Comparison of ENCODE assay signal across 9 mouse cellular contexts in genomic region chr3:122509534-122510239, GRCm38 (mm10).
A peak's percentile ranks its signal among the peaks of the same experiment; 100 is the strongest.
DNase-seq lines count a peak whose midpoint lies in the region; ATAC-seq and TF ChIP-seq lines count a peak whose summit lies in the region.
"Had no signal": no experiment of that assay in that cellular context is flagged by ENCODE, and none has a peak within 500 bp of the region (broad histone marks: within the 10 kb centered on the region; RNA-seq: fewer than 3 reads in every experiment).

No protein-coding gene starts in this region.

- H3K36me3 ChIP-seq in heart, postnatal 0 days (replicated peaks; ENCODE audit: control insufficient read depth, insufficient read depth, low read length), result 0 out of 2 replicates have a peak, but pooled peaks cover 5% of the 10 kb centered on the region
- no peaks in the 10 kb centered on the region for H3K36me3 ChIP-seq in liver, embryonic 11.5 days (ENCODE audit: control insufficient read depth, insufficient read depth, low read length)
- H3K36me3 ChIP-seq in midbrain, embryonic 14.5 days (ENCODE audit: control insufficient read depth, insufficient read depth, low read length), result no peaks in the 10 kb centered on the region
- H3K36me3 ChIP-seq: hindbrain, embryonic 15.5 days had no signal

- H3K4me2 ChIP-seq in heart, postnatal 0 days (ENCODE audit: low read depth, low read length), result no peak overlapping the region
- H3K4me2 ChIP-seq in liver, embryonic 11.5 days, result peak overlapping the region; percentile 34
- H3K4me2 ChIP-seq in midbrain, embryonic 14.5 days (ENCODE audit: low read length), result no peak overlapping the region
- H3K4me2 ChIP-seq: hindbrain, embryonic 15.5 days had no signal

- DNase-seq in 3134 (ENCODE audit: extremely low read depth, insufficient read length, low spot score), result peak; percentile 86
- peak; percentile 86 for DNase-seq in adrenal gland, postnatal 10 days
- no peak for DNase-seq in heart, postnatal 0 days (ENCODE audit: low spot score)
- DNase-seq in liver, embryonic 11.5 days (ENCODE audit: low spot score), result no peak
- peak; percentile 75 for DNase-seq in yolk sac, embryonic 10.5 days (ENCODE audit: low spot score)
- no peak for DNase-seq in thymus, postnatal 36 days
- no peak for DNase-seq in midbrain, embryonic 14.5 days
- no peak for DNase-seq in layer of hippocampus, adult 2 months (ENCODE audit: low spot score in 2 of 2)

- H3K27ac ChIP-seq in heart, postnatal 0 days (ENCODE audit: low read depth), result peak overlapping the region; percentile 43
- H3K27ac ChIP-seq in liver, embryonic 11.5 days (ENCODE audit: low read depth, low read length), result peak overlapping the region; percentile 56
- H3K27ac ChIP-seq in midbrain, embryonic 14.5 days (replicated peaks; ENCODE audit: low read depth, low read length), result no peak overlapping the region
- no peak overlapping the region; the same call in 1 of the 2 replicates for H3K27ac ChIP-seq in layer of hippocampus, adult 2 months
- H3K27ac ChIP-seq: hindbrain, embryonic 15.5 days had no signal

- WGBS in heart, postnatal 0 days, result 52% methylated on average over 11 of the region's 11 CpGs
- 50% methylated on average over 11 of the region's 11 CpGs for WGBS in liver, embryonic 11.5 days
- WGBS in midbrain, embryonic 14.5 days, result 88% methylated on average over 11 of the region's 11 CpGs

- no peak overlapping the region for H3K4me3 ChIP-seq in heart, postnatal 0 days (ENCODE audit: low read depth, low read length)
- no peak overlapping the region for H3K4me3 ChIP-seq in liver, embryonic 11.5 days (ENCODE audit: low read depth, low read length)
- no peak overlapping the region for H3K4me3 ChIP-seq in midbrain, embryonic 14.5 days (replicated peaks; ENCODE audit: low read depth, low read length)
- H3K4me3 ChIP-seq in layer of hippocampus, adult 2 months, result no peak overlapping the region
- H3K4me3 ChIP-seq: hindbrain, embryonic 15.5 days had no signal

- no peaks in the 10 kb centered on the region for H3K9me3 ChIP-seq in heart, postnatal 0 days (replicated peaks; ENCODE audit: control insufficient read depth, low read length)
- no peaks in the 10 kb centered on the region for H3K9me3 ChIP-seq in liver, embryonic 11.5 days (ENCODE audit: control insufficient read depth, low read length)
- H3K9me3 ChIP-seq in midbrain, embryonic 14.5 days (ENCODE audit: control insufficient read depth, low read length), result no peaks in the 10 kb centered on the region
- H3K9me3 ChIP-seq: hindbrain, embryonic 15.5 days had no signal

- no peak overlapping the region for H3K9ac ChIP-seq in heart, postnatal 0 days (replicated peaks; ENCODE audit: low read depth, low read length)
- no peak overlapping the region for H3K9ac ChIP-seq in liver, embryonic 11.5 days (ENCODE audit: low read depth, low read length)
- no peak overlapping the region for H3K9ac ChIP-seq in midbrain, embryonic 14.5 days (replicated peaks; ENCODE audit: low read length)
- H3K9ac ChIP-seq: hindbrain, embryonic 15.5 days had no signal

- TF ChIP-seq CTCF in heart, postnatal 0 days (IDR thresholded peaks at IDR 0.05; ENCODE audit: low read depth), result no peak
- no peak for TF ChIP-seq CTCF in layer of hippocampus, adult 2 months (conservative IDR thresholded peaks at IDR 0.05)

- H3K4me1 ChIP-seq in heart, postnatal 0 days (ENCODE audit: control insufficient read depth, insufficient read depth), result peaks cover 15% of the 10 kb centered on the region
- H3K4me1 ChIP-seq in liver, embryonic 11.5 days (replicated peaks; ENCODE audit: control insufficient read depth, insufficient read depth, low read length), result peaks cover 30% of the 10 kb centered on the region
- peaks cover 4% of the 10 kb centered on the region; the same call in 1 of the 2 replicates for H3K4me1 ChIP-seq in midbrain, embryonic 14.5 days (ENCODE audit: control insufficient read depth, insufficient read depth, low read length)

- TF ChIP-seq EP300 in heart, postnatal 0 days (IDR thresholded peaks at IDR 0.05; ENCODE audit: low read depth), result no peak; the same call in 1 of the 2 replicates

- no peaks in the 10 kb centered on the region for H3K27me3 ChIP-seq in heart, postnatal 0 days (ENCODE audit: control insufficient read depth, insufficient read depth, low read length)
- H3K27me3 ChIP-seq in liver, embryonic 11.5 days (replicated peaks; ENCODE audit: control insufficient read depth, insufficient read depth, low read length), result no peaks in the 10 kb centered on the region
- H3K27me3 ChIP-seq in midbrain, embryonic 14.5 days (ENCODE audit: control insufficient read depth, insufficient read depth, low read length), result no peaks in the 10 kb centered on the region
- H3K27me3 ChIP-seq: hindbrain, embryonic 15.5 days had no signal

- ATAC-seq in heart, postnatal 0 days (ENCODE audit: insufficient read depth, low read depth), result peak; percentile 30; the same call in 1 of the 2 replicates
- peak; percentile 19; the same call in 1 of the 2 replicates for ATAC-seq in liver, embryonic 11.5 days (replicated peaks; ENCODE audit: low FRiP score)
- no peak; the same call in 1 of the 2 replicates for ATAC-seq in midbrain, embryonic 14.5 days (ENCODE audit: low FRiP score, low TSS enrichment)

Comparison
In these comparisons a context has a peak if more than half of its experiments do, and no peak if none do; other contexts are left out.
1. DNase-seq: peak in 3134 (single experiment), adrenal gland, postnatal 10 days (single experiment) and yolk sac, embryonic 10.5 days (single experiment); none in heart, postnatal 0 days (single experiment), liver, embryonic 11.5 days (single experiment), thymus, postnatal 36 days (0 of 2), midbrain, embryonic 14.5 days (single experiment) and layer of hippocampus, adult 2 months (0 of 2).
2. H3K27ac ChIP-seq: peak in heart, postnatal 0 days (single experiment) and liver, embryonic 11.5 days (single experiment); none in midbrain, embryonic 14.5 days (single experiment) and layer of hippocampus, adult 2 months (single experiment).